Mouse (Mus musculus): ENCODE results near the gene Abcd3.
A peak's percentile ranks its signal among the peaks of the same experiment; 100 is the strongest.

DNA sequence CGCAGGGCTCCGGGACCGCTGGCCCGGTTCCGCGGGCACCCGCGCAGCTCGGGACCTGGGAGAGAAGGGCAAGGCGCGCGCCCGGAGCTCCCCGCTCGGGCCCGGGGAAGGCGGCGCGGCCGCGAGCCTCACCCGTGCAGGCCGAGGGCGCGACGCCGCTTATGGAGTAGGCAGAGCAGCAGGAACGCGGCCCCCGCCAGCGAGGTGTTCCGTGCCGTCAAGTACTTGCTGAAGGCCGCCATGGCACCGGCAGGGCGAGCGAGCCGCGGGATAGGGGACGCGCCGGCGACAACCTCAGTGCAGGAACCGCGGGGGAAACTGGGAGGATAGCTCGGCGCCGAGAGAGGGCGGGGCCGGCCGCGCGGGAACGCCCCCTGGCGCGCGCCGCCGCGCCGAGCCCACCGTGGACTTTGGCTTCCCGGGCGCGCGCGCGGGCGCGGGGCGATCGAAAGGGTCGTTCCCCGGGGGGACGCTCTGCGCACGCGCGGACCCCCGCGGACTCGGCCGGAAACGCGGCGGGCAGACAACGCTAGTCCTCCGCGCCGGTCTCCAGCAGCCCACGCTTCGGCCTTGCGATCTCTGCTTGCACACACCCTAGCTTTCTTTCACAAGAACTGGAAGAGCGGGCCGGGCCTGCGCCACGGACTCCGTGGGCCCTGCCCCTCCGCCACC lies at the start of gene Abcd3:
- TF ChIP-seq CTCF (IDR thresholded peaks at IDR 0.05) (peak; percentile 35), EP300 (IDR thresholded peaks at IDR 0.05) (no peak)

Measured in lung, postnatal 0 days (tissue).